Mouse (Mus musculus) midbrain, embryonic 14.5 days (tissue): Measurements from ENCODE around the gene Ufc1. TPM values are rescaled to one million over a fixed set of nuclear protein-coding genes. Genes with fewer than 3 reads are reported as not detected.

Experiments used
- polyA plus RNA-seq: library from polyadenylated mRNA; unstranded; fragments of >200 nt; fragmentation: Nextera tagmentation; extraction: Ambion mirVana; gene quantifications from 2 replicates; pipeline ENCODE4 v1.2.1, GENCODE M21; 2014

Gene Ufc1
- polyA plus RNA-seq, 1 experiment from 2014 or later: 120 TPM

Other genes with a start within 250 kb of the Ufc1 start
- 2.5 and 8.3 TPM in 2 replicates for gene Fcgr3, start 230.1 kb downstream of the Ufc1 start, polyA plus RNA-seq
- gene Cfap126, start 181.1 kb downstream of the Ufc1 start, polyA plus RNA-seq: 2.7 and 4.2 TPM in 2 replicates
- gene Sdhc, start 144.4 kb downstream of the Ufc1 start, polyA plus RNA-seq: 295 and 310 TPM in 2 replicates
- gene Mpz, start 144.3 kb downstream of the Ufc1 start, polyA plus RNA-seq: 0.39 and 0.51 TPM in 2 replicates
- gene Pcp4l1, start 98.8 kb downstream of the Ufc1 start, polyA plus RNA-seq: 20.0 and 20.5 TPM in 2 replicates
- gene Nr1i3, start 81.1 kb downstream of the Ufc1 start, polyA plus RNA-seq: 0.34 and 0.39 TPM in 2 replicates
- 35.3 and 40.4 TPM in 2 replicates for gene Tomm40l, start 72.5 kb downstream of the Ufc1 start, polyA plus RNA-seq
- 3.3 and 4.1 TPM in 2 replicates for gene Apoa2, start 70.0 kb downstream of the Ufc1 start, polyA plus RNA-seq
- 6.6 and 28.4 TPM in 2 replicates for gene Fcer1g, start 60.7 kb downstream of the Ufc1 start, polyA plus RNA-seq
- 3.3 and 4.1 TPM in 2 replicates for gene Adamts4, start 44.6 kb downstream of the Ufc1 start, polyA plus RNA-seq
- gene Ndufs2, start 43.6 kb downstream of the Ufc1 start, polyA plus RNA-seq: 185 and 220 TPM in 2 replicates
- gene B4galt3, start 24.7 kb downstream of the Ufc1 start, polyA plus RNA-seq: 101 and 105 TPM in 2 replicates
- gene Ppox, start 13.8 kb downstream of the Ufc1 start, polyA plus RNA-seq: 43.2 and 46.8 TPM in 2 replicates
- gene Usp21, start 7.0 kb downstream of the Ufc1 start, polyA plus RNA-seq: 92.6 and 98.9 TPM in 2 replicates
- 49.0 and 61.5 TPM in 2 replicates for gene Dedd, start 34.1 kb upstream of the Ufc1 start, polyA plus RNA-seq
- 39.1 and 45.0 TPM in 2 replicates for gene Nit1, start 50.6 kb upstream of the Ufc1 start, polyA plus RNA-seq
- 63.0 and 94.0 TPM in 2 replicates for gene Pfdn2, start 50.6 kb upstream of the Ufc1 start, polyA plus RNA-seq
- 3.6 and 3.7 TPM in 2 replicates for gene Klhdc9, start 65.8 kb upstream of the Ufc1 start, polyA plus RNA-seq
- 1.4 and 1.6 TPM in 2 replicates for gene Nectin4, start 75.1 kb upstream of the Ufc1 start, polyA plus RNA-seq
- gene Arhgap30, start 93.9 kb upstream of the Ufc1 start, polyA plus RNA-seq: 0.09 and 0.42 TPM in 2 replicates
- gene Usf1, start 116.3 kb upstream of the Ufc1 start, polyA plus RNA-seq: 207 and 236 TPM in 2 replicates
- gene Tstd1, start 123.8 kb upstream of the Ufc1 start, polyA plus RNA-seq: 5.7 and 6.2 TPM in 2 replicates
- gene F11r, start 142.5 kb upstream of the Ufc1 start, polyA plus RNA-seq: 3.3 and 8.1 TPM in 2 replicates
- 28.2 and 33.5 TPM in 2 replicates for gene Alyref2, start 208.5 kb upstream of the Ufc1 start, polyA plus RNA-seq
- gene Itln1, start 240.3 kb upstream of the Ufc1 start, polyA plus RNA-seq: not detected in 2 replicates